Mouse (Mus musculus) effector memory CD4-positive, alpha-beta T cell, adult 7 months (primary cell): ENCODE measurements around the gene Dffa. TPM values are rescaled to one million over a fixed set of nuclear protein-coding genes. Genes with fewer than 3 reads are reported as not detected.

ENCODE experiments used
- polyA plus RNA-seq: library from polyadenylated mRNA; unstranded; fragments of 100-300 nt; shearing (Covaris generic); gene quantifications from one replicate; pipeline ENCODE4 v1.2.1, GENCODE M21; 2017

Gene Dffa
- polyA plus RNA-seq: 25.7 TPM

GRCm38 (mm10) chr4:149103875-149104561, at the start of gene Dffa:
Gene Dffa (plus strand): TSS chr4:149104146.

GRCm38 (mm10) chr4:149099369-149100017, 4.5 kb upstream of the Dffa start, which contains the start of gene Pex14:
Gene Pex14 (minus strand): TSS chr4:149099876.

DNA sequence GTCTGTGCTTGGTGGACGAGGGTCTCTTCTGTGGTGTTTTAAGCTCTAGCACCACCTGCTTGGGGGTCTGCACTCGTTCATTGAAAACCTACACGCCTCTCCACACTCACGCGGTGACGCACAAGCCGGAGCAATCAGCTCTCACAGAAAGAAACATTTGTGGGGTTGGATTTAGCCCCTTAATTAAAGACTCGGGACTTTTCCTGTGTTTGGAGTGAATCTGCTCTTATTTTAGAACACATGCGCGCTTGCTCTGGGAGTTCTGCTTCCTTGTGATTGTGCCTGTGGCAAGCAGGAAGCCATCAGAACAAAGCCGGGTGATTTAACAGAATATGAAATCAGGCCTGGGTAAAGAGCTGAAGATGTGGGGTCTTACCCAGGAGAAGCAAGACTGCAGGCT, 22.7 kb downstream of the Dffa start, which contains the start of gene Cort:
Gene Cort, minus strand, starts transcription at position 101 of the 400 bp plus-strand sequence.

GRCm38 (mm10) chr4:149136982-149137770, 33.2 kb downstream of the Dffa start, which contains the start of gene Cenps:
Gene Cenps (minus strand): TSS chr4:149137629.

DNA sequence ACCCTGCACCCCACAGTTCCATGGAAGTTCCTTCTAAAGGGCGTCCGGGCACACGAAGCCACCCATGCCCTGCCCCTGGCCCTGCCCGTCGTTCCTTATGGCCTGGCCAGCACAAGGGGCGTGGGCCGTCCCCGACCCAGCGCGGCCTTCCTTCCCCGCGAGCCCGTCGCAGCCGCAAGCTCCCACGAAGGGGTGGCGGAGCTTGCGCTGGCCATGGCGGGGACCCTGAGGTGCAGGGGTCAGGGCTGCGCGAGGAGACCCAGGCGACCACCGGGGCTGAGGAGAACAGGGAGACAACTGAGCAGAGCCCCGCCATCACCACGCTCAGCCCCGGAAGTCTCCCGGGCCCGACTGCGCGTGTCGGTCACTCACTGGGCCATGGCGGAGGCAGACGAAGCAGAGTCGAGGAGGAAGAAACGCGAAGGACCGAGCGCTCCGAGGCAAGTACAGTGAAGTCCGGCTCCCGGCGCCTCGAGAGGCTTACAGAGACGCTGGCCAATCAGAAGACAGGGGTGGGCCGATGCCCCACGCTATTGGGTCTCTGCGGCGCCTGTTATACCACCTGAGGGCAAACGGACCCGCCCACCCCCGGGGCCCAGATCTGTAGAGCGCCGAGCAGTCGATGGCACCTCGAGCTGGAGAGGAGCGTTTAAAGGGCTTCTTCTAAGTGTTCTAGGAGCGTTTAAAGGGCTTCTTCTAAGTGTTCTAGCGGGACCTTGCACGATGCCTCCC, 62.4 kb downstream of the Dffa start, which contains the start of gene Pgd:
Gene Pgd, minus strand, starts transcription at position 557 of the 732 bp plus-strand sequence.

Other genes with a start within 250 kb of the Dffa start
- gene Pex14, start 4.3 kb upstream of the Dffa start, polyA plus RNA-seq: 34.5 TPM
- gene Cort, start 22.6 kb downstream of the Dffa start, polyA plus RNA-seq: not detected
- gene Cenps, start 33.5 kb downstream of the Dffa start, polyA plus RNA-seq: 2.2 TPM
- 39.1 TPM for gene Pgd, start 62.6 kb downstream of the Dffa start, polyA plus RNA-seq
- 46.3 TPM for gene Kif1b, start 203.5 kb downstream of the Dffa start, polyA plus RNA-seq